Mouse (Mus musculus) adrenal gland, postnatal 14 days (tissue): ENCODE results near the gene Trabd2b. TPM values are rescaled to one million over a fixed set of nuclear protein-coding genes. Genes with fewer than 3 reads are reported as not detected.

Experiments used
- DNase-seq: peaks from one replicate; pipeline ENCODE4 v3.0.0; 2021; ENCODE audit warnings: mixed read lengths
- long read RNA-seq, 2 experiments: library from polyadenylated mRNA; stranded (forward); transcript quantifications; one replicate each; pipeline ENCODE4 v2.0.0; 2021
- total RNA-seq: library from RNA; stranded (reverse); gene quantifications from 2 replicates; pipeline ENCODE4 v1.2.3, GENCODE M21; 2021

Gene Trabd2b
- total RNA-seq, result 0.90 and 1.0 TPM in 2 replicates
- long read RNA-seq, experiment 1, partial matches to known transcripts, result 0 of 1 reads
- long read RNA-seq, experiment 1, other reads (novel, unspliced or antisense), result 1 of 1 reads
- long read RNA-seq, experiment 2, result 0 reads

DNA sequence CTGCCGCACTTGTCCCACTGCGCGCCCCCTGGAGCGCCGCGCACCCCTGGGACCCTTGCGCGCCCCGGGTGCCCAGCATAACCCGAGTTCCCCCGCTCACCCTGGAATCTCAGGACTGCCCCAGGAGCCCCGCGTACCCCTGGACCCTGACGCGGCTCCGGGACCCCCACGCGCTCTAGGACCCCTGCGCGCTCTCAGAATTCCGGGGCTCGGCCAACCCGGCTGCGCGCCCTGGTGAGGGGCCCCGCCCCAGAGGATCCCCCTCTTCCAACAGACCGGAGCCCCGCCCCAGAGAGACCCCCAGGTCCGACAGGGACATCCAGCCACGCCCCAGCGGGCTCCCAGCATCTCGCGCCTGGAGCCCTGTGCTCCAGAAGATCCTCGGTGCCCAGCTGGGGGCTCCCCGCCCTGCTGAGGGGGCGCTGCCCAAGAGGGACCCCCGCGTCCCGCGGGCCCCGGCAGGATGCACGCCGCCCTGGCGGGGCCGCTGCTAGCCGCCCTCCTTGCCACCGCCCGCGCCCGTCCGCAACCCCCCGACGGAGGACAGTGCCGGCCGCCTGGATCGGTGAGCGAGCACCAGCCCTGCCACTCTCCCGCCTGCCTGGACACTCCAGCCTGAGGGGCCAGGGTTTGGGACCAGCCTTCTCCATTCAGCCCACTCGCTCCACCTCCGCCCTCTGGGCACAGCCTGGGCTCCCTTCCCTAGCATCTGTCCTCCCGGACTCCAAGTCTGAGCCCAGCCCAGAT lies at the start of gene Trabd2b:
Gene Trabd2b (plus strand): TSS at position 370 of the 747 bp plus-strand sequence.
- peak; percentile 28 for DNase-seq

DNA sequence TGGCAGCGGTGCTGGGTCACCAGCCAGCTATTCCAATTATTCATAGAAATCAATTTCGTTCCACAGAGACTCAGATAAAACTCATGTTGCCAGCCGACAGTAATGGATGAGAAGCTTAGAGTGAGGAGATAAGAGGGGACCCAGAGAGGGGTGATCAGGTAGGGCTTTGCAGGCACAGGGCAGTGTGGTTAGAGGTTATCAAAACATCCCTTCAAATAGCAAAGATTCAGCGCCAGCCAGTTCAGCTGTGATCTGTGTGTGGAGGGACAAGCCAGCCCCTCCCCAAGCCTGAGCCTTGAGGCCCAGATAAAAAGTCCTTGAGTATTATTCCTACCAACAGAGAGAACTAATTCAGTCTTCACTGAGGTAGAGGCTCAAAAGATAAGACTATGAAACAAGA lies 49.1 kb upstream of the Trabd2b start:
- DNase-seq, result peak; percentile 17

GRCm38 (mm10) chr4:114358874-114359273 lies 47.6 kb upstream of the Trabd2b start:
- DNase-seq, result no peak

DNA sequence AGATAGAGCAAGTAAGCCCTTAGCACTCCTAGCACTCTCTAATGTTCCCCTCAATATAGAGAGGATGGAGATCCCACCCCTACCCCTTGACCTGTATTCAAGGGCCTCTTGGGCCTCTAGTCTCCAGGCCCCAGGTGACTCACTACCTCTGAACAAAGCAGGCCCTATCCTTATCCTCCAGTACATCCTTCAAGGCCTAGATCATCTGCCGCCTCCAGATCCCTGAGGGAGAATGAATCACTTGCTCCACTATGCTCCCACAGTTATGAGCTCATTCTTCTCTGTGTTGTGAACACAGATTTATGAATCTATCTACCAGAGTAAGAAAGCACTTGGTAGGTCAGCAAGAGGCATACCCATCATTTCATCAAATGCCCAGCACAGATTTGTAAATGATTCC lies 46.7 kb upstream of the Trabd2b start:
- DNase-seq, result no peak

DNA sequence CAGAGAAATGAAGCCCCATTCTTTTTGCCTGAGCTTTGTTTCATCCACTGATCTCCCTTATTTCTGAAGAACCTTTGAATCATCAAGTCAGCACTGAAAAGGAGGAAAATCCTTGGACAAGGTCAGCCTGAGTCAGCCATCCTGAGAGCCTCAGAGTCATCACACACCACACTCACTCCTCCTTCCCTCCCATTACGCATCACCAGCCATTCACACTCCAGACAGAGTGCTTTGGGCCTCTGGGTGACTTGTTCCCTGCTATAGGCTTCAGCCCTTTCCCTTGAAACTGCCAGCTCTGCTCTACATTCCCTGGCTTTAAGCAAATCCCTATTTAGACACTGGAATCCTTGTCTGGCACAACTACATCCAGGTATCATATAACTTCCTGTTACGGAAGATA lies 45.2 kb upstream of the Trabd2b start:
- DNase-seq, result peak; percentile 50

- DNase-seq, result no peak
These were observed 41.5 kb upstream of the Trabd2b start for GRCm38 (mm10) chr4:114365000-114365399.

- no peak for DNase-seq
These were observed 40.9 kb upstream of the Trabd2b start for GRCm38 (mm10) chr4:114365595-114365994.

GRCm38 (mm10) chr4:114367005-114367404 lies 39.5 kb upstream of the Trabd2b start:
- no peak for DNase-seq

- no peak for DNase-seq
These were observed 38.7 kb upstream of the Trabd2b start for GRCm38 (mm10) chr4:114367840-114368239.

- no peak for DNase-seq
These were observed 36.9 kb upstream of the Trabd2b start for GRCm38 (mm10) chr4:114369591-114369990.

- no peak for DNase-seq
These were observed 35.4 kb upstream of the Trabd2b start for GRCm38 (mm10) chr4:114370935-114371715.

- DNase-seq, result no peak
These were observed 33.8 kb upstream of the Trabd2b start for GRCm38 (mm10) chr4:114372699-114373098.

- no peak for DNase-seq
These were observed 32.2 kb upstream of the Trabd2b start for GRCm38 (mm10) chr4:114374330-114374729.

DNA sequence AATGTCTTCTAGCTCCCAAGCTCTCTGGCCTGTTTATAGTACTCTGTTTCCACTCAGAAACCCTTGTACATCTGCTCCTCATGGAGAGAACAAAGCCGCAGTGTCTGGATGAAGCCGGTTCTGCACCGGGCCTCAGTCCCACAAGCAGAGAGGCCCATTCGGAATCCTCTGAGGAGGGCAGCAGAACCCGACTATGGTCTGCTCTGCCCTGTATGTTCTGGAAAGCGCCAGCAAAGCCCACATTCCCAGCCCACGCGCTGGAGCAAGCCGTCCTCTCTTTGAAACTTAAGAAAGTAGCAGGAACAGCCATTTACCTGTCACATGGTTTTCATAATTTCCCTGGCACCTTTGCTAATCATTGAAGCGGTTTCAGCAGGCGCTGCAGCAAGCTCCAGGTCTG lies 29.0 kb upstream of the Trabd2b start:
- DNase-seq, result no peak

DNA sequence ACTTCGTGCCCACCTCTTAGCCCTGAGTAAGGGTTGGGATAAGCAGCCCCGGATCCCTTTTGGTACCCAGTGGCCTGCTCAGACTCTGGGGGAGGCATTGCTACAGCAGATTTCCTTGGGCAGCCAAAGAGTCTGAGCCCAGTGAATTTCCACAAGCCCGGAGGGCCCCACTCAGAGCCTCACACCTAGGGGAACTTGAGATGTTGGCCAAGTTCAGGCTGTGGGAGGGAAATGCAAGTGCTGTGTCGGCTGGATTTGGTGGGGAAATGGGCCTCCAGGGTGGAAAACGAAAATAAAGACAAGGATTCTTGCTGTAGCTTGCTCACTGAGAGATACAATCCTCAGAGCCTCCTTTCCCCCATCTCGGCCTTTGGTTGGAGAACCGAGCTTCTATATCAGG lies 28.0 kb upstream of the Trabd2b start:
- DNase-seq, result no peak

- no peak for DNase-seq
These were observed 27.0 kb upstream of the Trabd2b start for GRCm38 (mm10) chr4:114379416-114379956.

GRCm38 (mm10) chr4:114382627-114383026 lies 23.9 kb upstream of the Trabd2b start:
- DNase-seq, result no peak

DNA sequence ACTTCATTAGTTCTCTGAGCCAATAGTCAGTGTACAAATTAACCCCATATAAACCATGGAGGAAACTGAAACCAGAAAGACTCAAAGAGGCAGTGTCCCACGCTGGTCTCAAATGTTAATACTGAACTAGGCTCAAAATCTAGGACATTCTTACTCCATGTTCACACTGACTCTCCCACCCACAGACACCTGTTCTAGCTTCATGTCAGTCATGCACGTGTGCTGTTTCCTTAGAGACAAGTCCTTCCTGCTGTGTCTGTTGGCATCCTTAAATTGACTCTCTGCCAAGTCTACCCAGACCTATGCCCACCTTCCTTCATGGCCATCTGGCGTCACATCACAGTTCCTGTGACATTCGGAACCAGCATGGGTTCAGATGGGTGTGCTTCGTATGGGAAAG lies 21.3 kb upstream of the Trabd2b start:
- no peak for DNase-seq

- peak; percentile 71 for DNase-seq
These were observed 20.1 kb upstream of the Trabd2b start for GRCm38 (mm10) chr4:114386395-114386811.

GRCm38 (mm10) chr4:114387527-114388135 lies 18.9 kb upstream of the Trabd2b start:
- no peak for DNase-seq

- no peak for DNase-seq
These were observed 18.2 kb upstream of the Trabd2b start for GRCm38 (mm10) chr4:114388306-114388705.

GRCm38 (mm10) chr4:114389653-114390052 lies 16.9 kb upstream of the Trabd2b start:
- DNase-seq, result no peak

GRCm38 (mm10) chr4:114397625-114398024 lies 8.9 kb upstream of the Trabd2b start:
- DNase-seq, result peak; percentile 66
